Mouse (Mus musculus) forebrain, postnatal 0 days (tissue): ENCODE results near the gene Mtln. TPM values are rescaled to one million over a fixed set of nuclear protein-coding genes. Genes with fewer than 3 reads are reported as not detected.

Source experiments
- ATAC-seq: fragments of 200-750 bp; cut with Nextera tagmentation; 2 replicates; pipeline ENCODE4 v1.8.0; 2017; ENCODE audit warnings: mild to moderate bottlenecking, moderate library complexity
- DNase-seq: peaks from one replicate; pipeline ENCODE4 v3.0.0-alpha.2; 2015
- H3K27ac ChIP-seq: fragments of 300-500 bp; sonication (generic); 2 replicates; pipeline ENCODE4 v1.5.1; 2014; ENCODE audit warnings: low read depth, mild to moderate bottlenecking, antibody characterized with exemption, low read length, moderate library complexity, mixed read lengths
- H3K27me3 ChIP-seq: fragments of 300-500 bp; sonication (generic); 2 replicates; pipeline ENCODE4 v1.6.1; 2014; ENCODE audit warnings: mild to moderate bottlenecking, low read length, mixed read lengths; ENCODE audit not compliant: insufficient read depth
- H3K36me3 ChIP-seq: fragments of 300-500 bp; sonication (generic); 2 replicates; pipeline ENCODE4 v1.6.1; 2014; ENCODE audit warnings: mild to moderate bottlenecking, moderate library complexity; ENCODE audit not compliant: insufficient read depth
- H3K4me1 ChIP-seq: fragments of 300-500 bp; sonication (generic); 2 replicates; pipeline ENCODE4 v1.6.1; 2014; ENCODE audit warnings: antibody characterized with exemption; ENCODE audit not compliant: insufficient read depth
- H3K4me2 ChIP-seq: fragments of 300-500 bp; sonication (generic); 2 replicates; pipeline ENCODE4 v1.6.1; 2014; ENCODE audit warnings: low read depth, mild to moderate bottlenecking, moderate library complexity
- H3K4me3 ChIP-seq: fragments of 300-500 bp; sonication (generic); 2 replicates; pipeline ENCODE4 v1.5.1; 2014; ENCODE audit warnings: low read depth, low read length, mixed read lengths
- H3K9ac ChIP-seq: fragments of 300-500 bp; sonication (generic); 2 replicates; pipeline ENCODE4 v1.6.1; 2014; ENCODE audit warnings: mild to moderate bottlenecking
- H3K9me3 ChIP-seq: fragments of 300-500 bp; sonication (generic); 2 replicates; pipeline ENCODE4 v1.6.1; 2016; ENCODE audit warnings: low read length
- CTCF ChIP-seq: sonication (generic); IDR thresholded peaks from 2 replicates; pipeline ENCODE4 v1.5.1; 2016; ENCODE audit warnings: antibody characterized with exemption, control low read depth, low read depth
- WGBS: fragments of 180-500 bp; shearing (Covaris S2); extraction: QIAGEN DNeasy Blood & Tissue Kit; methylation state at CpG from one replicate; pipeline ENCODE4 v1.1.7; 2014; 5-methylcytosine and 5-hydroxymethylcytosine counted together
- polyA plus RNA-seq: library from polyadenylated mRNA; unstranded; fragments of >200 nt; fragmentation: Nextera tagmentation; extraction: Ambion mirVana; gene quantifications from 2 replicates; pipeline ENCODE4 v1.2.1, GENCODE M21; 2015
- total RNA-seq: library from RNA; depleted of rRNA; stranded (reverse); fragments of >200 nt; gene quantifications from 2 replicates; pipeline ENCODE4 v1.2.3, GENCODE M21; 2014

The Mtln gene
- total and polyA plus RNA-seq, 2 experiments from 2014 or later = 24.3 to 49.9 TPM

DNA sequence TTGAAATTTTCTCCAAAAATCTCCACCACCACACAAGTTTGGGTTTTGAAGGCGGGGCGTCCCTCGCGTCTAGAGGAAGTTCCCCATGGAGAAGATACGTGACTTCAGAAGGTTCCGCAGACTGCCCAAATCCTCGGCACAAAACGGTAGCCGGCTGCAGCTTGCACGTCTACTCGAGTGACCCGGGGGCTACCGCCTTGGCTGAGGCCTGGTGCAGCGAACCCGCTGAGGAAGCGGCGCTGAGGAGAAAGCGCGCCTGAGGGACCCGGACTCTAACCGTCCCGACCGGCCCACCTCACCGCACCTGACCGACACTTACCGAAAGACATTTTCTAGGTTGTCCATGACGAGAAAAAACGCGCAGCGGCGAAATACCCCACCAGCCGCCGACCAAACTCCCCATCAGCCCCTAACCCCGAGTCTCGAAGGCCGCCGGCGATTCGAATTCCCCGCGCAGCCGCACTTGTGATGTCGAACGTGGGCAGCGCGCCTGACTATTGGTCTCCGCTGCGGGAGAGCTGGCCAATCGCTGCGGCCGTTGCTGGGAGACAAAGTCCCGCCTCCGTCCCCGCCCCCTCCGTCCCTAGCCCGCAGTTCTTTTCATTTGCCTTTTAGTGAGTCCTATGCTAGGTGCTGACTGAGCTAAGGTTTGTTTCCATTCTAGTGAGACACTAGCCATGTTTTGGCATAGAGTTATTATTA, 39.3 kb upstream of the Mtln start, which contains the start of gene Bub1:
TSS of gene Bub1 (minus strand) at position 465 of the 702 bp plus-strand sequence.
- H3K9me3 ChIP-seq = no peaks in the 10 kb centered on the region
- no peaks in the 10 kb centered on the region for H3K4me1 ChIP-seq
- H3K9ac ChIP-seq = peak within 1 kb of the TSS; percentile 46; the same call in 1 of the 2 replicates
- H3K27ac ChIP-seq = no peak within 1 kb of the TSS
- ATAC-seq (peak; percentile 100), DNase-seq (peak; percentile 97)
- WGBS = 1% methylated on average over 56 of the region's 56 CpGs
- H3K27me3 ChIP-seq = no peaks in the 10 kb centered on the region
- peak within 1 kb of the TSS; percentile 56 for H3K4me3 ChIP-seq
- TF ChIP-seq CTCF = no peak
- H3K4me2 ChIP-seq = peak within 1 kb of the TSS; percentile 90
- H3K36me3 ChIP-seq = no peaks in the 10 kb centered on the region

DNA sequence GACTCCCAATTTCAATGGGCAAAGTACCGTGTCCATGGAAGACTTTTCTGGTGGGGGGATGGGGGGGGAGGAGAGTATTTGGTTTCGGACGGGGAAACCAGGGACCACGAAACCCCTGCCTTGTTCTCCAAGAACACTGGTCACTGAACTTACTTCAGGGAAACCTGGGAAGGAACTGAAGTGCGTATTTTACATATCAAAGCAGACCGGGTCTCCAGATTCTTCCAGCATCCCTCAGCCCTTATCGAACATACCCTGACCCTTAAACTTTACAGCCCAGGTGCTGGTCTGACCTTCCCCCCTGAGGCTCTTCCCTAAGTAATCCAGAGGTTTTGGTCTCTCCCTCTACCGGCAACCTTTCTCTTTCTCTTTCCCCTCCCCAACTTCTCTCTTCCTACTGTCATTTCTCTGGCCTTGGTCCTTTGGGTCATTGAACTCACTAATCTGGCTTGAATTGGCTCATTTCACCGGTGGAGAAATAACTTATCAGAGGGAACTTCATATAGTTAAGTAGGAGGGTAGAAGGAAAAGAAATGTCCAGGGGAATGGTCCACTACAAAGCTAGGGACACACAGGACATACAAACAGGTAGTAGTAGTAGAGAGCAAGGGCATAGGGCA, 2.5 kb downstream of the Mtln start:
- Histone ChIP-seq H3K4me3 (peak overlapping the region; percentile 64), H3K27me3 (no peaks in the 10 kb centered on the region)
- 18% methylated on average over 9 of the region's 9 CpGs for WGBS

DNA sequence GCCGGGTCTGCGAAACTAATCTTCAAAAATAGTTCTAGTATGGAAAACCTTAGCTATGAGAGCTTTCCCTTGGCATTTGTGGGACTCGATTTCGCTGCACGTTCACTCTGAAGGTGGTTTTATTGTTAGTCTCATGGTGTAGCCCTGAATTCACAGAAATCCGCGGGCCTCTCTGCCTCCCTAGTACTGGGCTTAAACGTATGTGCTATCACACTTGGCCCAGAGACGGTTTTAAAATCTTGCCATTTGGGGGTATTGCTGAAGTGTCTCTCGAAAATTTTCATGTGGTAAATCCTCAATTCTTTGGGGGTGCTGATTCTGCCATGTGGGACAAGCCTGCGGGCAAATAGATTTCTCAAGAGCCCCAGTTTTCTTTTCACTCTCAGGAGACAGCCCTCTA, 3.1 kb downstream of the Mtln start:
- peak overlapping the region; percentile 63 for H3K9ac ChIP-seq
- peak overlapping the region; percentile 64 for H3K4me3 ChIP-seq
- no peaks in the 10 kb centered on the region for H3K36me3 ChIP-seq
- peak overlapping the region; percentile 2; the same call in 1 of the 2 replicates for H3K27ac ChIP-seq
- no peaks in the 10 kb centered on the region for H3K27me3 ChIP-seq
- peaks cover 11% of the 10 kb centered on the region; the same call in 1 of the 2 replicates for H3K4me1 ChIP-seq
- peak overlapping the region; percentile 76 for H3K4me2 ChIP-seq
- no peak for TF ChIP-seq CTCF
- ATAC-seq = no peak; the same call in 1 of the 2 replicates
- WGBS = 5% methylated on average over 11 of the region's 11 CpGs
- DNase-seq = peak; percentile 36
- no peaks in the 10 kb centered on the region for H3K9me3 ChIP-seq

More for the DNA sequence above, 2.5 kb downstream of the Mtln start:
- TF ChIP-seq CTCF = no peak
- Histone ChIP-seq H3K36me3 (no peaks in the 10 kb centered on the region), H3K4me1 (peaks cover 11% of the 10 kb centered on the region; the same call in 1 of the 2 replicates), H3K27ac (no peak overlapping the region), H3K9ac (no peak overlapping the region), H3K9me3 (no peaks in the 10 kb centered on the region), H3K4me2 (peak overlapping the region; percentile 76)
- DNase-seq (no peak), ATAC-seq (no peak)

- ATAC-seq (peak; percentile 82), DNase-seq (peak; percentile 90)
- H3K4me3 ChIP-seq = peak within 1 kb of the TSS; percentile 64
- peaks cover 11% of the 10 kb centered on the region; the same call in 1 of the 2 replicates for H3K4me1 ChIP-seq
- H3K27me3 ChIP-seq = no peaks in the 10 kb centered on the region
- H3K27ac ChIP-seq = peak within 1 kb of the TSS; percentile 2; the same call in 1 of the 2 replicates
- H3K36me3 ChIP-seq = no peaks in the 10 kb centered on the region
- no peak for TF ChIP-seq CTCF
- WGBS = under 1% methylated on average over 40 of the region's 40 CpGs
- peak within 1 kb of the TSS; percentile 63 for H3K9ac ChIP-seq
- H3K4me2 ChIP-seq = peak within 1 kb of the TSS; percentile 76
- H3K9me3 ChIP-seq = no peaks in the 10 kb centered on the region
These were observed 3.7 kb downstream of the Mtln start, which contains the start of gene Nphp1 for GRCm38 (mm10) chr2:127788440-127789116. Nphp1 (minus strand) TSS chr2:127788897.

DNA sequence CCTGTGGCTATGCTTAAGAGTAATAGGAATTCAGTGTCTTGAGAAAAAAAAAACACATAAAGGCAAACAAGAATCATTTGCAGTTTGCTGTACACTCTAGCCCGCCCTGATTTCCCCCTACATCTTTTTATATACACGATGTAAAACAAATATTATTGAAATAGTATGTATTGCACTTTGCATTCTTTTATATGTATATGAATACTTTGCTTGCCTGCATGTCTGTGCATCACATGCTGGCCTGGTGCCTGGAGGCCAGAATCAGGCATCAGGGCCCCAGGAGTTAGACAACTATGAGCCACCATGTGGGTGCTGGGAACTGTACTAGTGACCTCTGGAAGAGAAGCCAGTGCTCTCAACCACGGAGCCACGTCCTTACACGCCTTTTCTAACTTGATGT, 5.1 kb downstream of the Mtln start:
- DNase-seq (no peak), ATAC-seq (no peak)
- H3K9me3 ChIP-seq = no peaks in the 10 kb centered on the region
- no peak for TF ChIP-seq CTCF
- H3K4me2 ChIP-seq = no peak overlapping the region
- no peak overlapping the region for H3K4me3 ChIP-seq
- H3K27me3 ChIP-seq = no peaks in the 10 kb centered on the region
- H3K4me1 ChIP-seq = peaks cover 11% of the 10 kb centered on the region; the same call in 1 of the 2 replicates
- WGBS = 93% methylated on average over 5 of the region's 5 CpGs
- no peak overlapping the region for H3K27ac ChIP-seq
- H3K9ac ChIP-seq = no peak overlapping the region
- H3K36me3 ChIP-seq = no peaks in the 10 kb centered on the region

DNA sequence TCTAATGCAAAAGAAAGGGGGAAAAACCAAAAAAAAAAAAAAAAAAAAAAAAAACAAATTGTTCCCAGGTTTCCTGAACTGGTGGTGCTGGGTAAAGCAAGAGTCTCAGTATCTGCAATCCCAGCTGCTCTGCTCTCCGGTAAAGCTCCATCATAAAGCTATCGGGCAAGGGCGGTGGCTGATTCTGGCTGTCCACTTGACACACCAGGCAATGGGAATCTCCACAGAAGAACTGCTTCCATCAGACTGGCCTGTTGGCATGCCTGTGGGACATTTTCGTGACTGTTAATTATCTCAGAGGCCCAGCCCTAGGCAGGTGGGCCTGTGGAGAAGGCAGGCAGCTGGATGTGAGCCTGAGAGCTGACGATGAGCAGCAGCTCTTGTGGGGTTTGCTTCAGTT, 13.8 kb downstream of the Mtln start:
- DNase-seq = no peak
- WGBS = 90% methylated on average over 5 of the region's 5 CpGs
- Histone ChIP-seq H3K4me1 (peaks cover 2% of the 10 kb centered on the region; the same call in 1 of the 2 replicates), H3K4me2 (no peak overlapping the region), H3K9me3 (no peaks in the 10 kb centered on the region), H3K9ac (no peak overlapping the region), H3K27me3 (no peaks in the 10 kb centered on the region), H3K4me3 (no peak overlapping the region), H3K36me3 (peaks cover 12% of the 10 kb centered on the region; the same call in 1 of the 2 replicates), H3K27ac (no peak overlapping the region)
- no peak for ATAC-seq
- no peak for TF ChIP-seq CTCF

GRCm38 (mm10) chr2:127775013-127775412, 17.3 kb downstream of the Mtln start:
- ATAC-seq = no peak
- Histone ChIP-seq H3K27ac (no peak overlapping the region), H3K36me3 (peaks cover 19% of the 10 kb centered on the region), H3K9ac (no peak overlapping the region), H3K4me3 (no peak overlapping the region), H3K9me3 (no peaks in the 10 kb centered on the region), H3K4me1 (peaks cover 2% of the 10 kb centered on the region; the same call in 1 of the 2 replicates), H3K27me3 (no peaks in the 10 kb centered on the region), H3K4me2 (no peak overlapping the region)
- WGBS = 61% methylated on average over 3 of the region's 3 CpGs
- no peak for TF ChIP-seq CTCF
- DNase-seq = no peak
